Mouse (Mus musculus) kidney, adult 11 months (tissue): ENCODE results near the gene Tmem108.

ENCODE experiments used
- DNase-seq: peaks from one replicate; pipeline ENCODE4 v3.0.0; 2022

Gene Tmem108

GRCm38 (mm10) chr9:103580621-103581020 is 181.0 kb downstream of the Tmem108 start:
- no peak for DNase-seq

GRCm38 (mm10) chr9:103580186-103580585 is 181.5 kb downstream of the Tmem108 start:
- DNase-seq = no peak

DNA sequence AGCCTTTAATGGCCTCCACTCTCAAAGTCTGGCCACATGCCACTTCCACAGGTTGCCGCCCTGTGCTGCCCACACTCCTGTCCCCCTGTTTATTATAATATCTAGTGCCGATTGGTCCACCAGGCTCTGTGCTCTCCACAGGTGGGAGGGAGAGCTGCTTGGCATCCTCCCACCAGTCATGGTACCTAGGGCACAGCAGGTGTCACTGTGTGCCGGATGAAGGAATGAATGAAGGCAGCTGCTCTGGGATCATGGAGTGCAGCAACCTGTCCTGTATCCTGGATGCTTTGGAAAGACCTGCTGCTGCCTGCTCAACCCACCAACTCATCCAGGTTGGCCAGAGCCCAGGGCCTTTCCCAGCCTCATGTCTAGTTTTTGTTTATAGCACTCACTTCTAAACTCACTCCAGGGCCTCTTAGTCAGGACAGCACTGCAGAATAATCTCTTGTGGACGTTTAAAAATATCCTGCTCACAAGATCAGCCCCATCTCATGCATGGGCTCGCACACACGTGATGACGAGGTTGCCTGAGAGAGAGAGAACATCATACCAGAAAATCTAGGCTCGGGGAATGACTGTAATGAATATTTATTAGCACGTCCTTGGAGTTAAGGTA is 182.1 kb downstream of the Tmem108 start:
- no peak for DNase-seq

GRCm38 (mm10) chr9:103577731-103578130 is 183.9 kb downstream of the Tmem108 start:
- no peak for DNase-seq

- no peak for DNase-seq
These were observed 184.5 kb downstream of the Tmem108 start for GRCm38 (mm10) chr9:103577181-103577580.

DNA sequence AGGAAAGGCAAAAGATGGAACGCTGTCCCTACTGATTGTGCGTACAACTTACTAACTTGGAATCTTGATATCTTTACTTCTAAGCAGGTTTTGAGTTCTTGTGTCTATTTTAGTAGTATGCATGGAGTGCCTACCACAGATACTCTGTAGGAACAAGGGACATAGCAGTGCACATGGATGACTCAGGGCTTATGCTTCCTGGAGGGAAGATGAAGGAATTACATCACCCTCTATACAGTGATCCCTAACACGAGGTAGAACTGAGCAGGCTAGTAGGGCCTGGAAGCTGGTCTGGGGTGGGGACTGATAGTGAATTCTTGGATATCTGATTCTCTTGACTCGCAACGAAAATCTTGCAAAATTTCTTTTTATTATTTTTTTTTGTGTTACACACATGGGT is 185.7 kb downstream of the Tmem108 start:
- DNase-seq = no peak

GRCm38 (mm10) chr9:103573994-103574750 is 187.5 kb downstream of the Tmem108 start:
- DNase-seq = no peak

DNA sequence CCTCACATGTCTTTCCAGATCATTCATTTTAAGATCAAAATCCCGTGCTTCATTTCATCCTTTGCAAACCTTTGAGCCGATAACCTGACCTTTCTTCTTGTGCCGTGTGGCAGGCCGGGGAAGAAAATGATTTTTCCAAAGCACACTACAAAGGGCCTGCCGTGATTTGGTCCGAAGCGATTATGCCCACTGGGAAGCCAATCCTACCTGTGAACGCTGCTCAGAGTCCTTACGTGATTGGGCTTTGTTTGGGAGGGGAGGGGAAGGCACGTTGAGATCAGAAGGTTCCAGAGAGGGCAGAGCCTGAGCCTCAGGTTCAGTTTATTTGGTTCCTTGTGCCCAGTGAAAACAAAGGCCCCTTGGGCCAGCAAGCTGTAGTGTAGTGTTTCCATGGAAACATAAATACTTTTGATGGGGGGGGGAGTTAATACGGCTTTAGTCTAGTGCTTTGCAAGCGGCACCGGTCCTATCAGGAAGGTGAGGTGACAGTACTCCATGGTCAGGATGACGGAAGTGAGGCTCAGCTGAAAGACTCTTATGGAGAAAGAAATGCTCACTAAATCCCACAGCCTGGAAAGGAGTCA is 191.4 kb downstream of the Tmem108 start:
- DNase-seq = no peak

DNA sequence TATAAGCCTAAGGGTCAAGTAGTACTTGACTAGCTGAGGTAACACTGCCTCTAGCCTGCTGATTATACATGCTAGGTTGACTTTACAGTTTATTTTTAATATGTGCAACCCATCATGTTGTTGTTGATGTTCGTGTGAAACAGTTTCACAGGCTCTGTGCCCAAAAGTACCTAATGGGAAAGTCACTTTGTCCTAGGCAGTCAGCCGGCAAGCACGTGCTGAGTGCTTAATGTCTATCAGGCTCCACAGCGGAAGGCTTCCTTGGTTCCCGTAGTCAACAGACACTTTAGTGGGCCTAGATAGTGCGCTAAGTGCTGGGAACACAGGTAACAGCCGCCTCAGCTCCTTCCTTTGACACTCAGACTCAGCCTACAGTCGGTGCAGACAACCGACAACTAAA is 192.7 kb downstream of the Tmem108 start:
- peak; percentile 35 for DNase-seq

DNA sequence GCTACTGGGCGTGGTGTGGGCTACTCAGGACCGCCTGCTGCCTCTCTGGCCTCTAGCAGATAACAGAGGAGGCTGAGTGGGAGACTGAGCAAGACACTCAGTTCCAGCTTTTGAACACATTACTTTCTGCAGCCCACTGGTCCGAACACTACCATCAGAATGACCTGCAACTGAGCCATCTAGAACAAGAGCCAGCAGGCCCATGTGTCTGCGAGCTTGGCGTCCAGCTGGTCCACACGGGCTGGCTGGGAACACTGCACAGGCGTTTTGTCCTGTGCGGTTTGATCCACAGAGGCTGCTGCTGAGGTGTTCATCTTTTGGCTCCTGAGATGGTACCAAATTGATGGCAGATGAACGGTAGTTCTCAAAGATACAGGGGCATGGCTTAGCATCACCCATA is 196.5 kb downstream of the Tmem108 start:
- no peak for DNase-seq

DNA sequence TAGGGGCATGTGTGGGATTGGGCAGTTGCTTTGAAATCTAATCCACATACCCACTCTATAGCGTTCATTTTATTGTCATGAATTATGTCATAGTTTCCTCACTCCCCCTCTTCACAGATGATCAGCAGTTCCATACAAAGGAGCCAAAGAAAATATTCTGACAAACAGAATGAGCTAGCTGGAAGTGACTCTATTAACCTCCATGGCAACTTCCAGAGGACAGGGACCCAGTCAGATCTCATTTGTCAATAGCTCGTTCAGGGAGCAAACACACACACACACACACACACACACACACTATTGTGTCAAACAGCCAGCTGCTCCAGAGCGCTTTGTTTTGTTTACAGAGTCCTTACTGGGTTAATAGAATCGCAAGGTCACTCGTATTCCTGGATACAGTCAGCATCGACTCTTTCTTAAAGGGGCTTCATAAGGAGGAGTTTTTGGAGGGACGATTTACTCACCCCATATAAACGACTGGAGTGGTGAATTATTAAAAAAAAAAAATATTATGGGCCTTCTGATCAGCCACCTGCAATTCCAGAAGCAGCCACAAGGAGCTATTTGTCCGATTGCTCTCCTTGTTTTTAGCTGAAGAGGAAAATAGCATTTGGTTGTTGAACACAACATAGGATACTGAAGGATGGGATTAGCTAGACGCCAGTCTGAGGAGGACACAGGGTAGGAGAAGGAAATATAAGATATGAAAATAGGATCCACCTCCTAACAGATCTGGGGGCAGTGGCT is 197.6 kb downstream of the Tmem108 start:
- DNase-seq = no peak

DNA sequence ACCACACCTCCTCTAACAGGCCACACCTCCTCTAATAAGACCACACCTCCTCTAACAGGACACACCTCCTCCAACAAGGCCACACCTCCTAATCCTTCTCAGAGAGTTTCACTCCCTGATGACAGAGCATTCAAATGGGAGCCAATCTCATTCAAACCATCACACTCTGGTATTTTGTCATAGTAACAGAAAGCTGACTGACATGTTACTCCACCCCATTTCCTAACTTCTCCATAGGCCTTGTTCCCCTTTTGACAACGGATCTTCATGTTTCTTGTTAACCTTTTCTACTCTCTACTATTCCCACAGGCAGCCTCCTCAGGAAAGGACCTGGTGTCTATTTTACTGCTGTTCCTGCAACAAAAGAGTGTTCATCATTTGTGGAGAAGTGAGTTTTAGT is 199.6 kb downstream of the Tmem108 start:
- DNase-seq = no peak

- no peak for DNase-seq
These were observed 202.9 kb downstream of the Tmem108 start for GRCm38 (mm10) chr9:103558741-103559140.

DNA sequence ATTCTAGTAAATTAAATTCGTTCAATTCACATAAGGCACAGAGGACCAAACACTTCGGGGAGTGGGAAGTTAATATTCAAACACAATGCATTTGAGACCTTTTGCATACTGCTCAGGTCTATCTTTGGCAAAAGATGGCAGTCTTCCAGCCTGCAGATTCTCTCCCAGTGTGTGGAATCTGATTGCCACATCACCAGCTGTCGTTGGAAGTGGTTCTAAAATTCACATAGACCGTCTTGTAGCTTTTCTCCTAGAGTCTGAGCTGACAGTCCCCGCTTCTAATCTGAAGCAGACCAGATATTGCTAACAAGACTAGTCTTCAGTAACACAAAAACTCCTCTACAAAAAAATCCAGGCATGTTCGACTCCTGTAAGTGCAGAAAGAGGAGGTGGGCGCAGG is 203.4 kb downstream of the Tmem108 start:
- DNase-seq = no peak

DNA sequence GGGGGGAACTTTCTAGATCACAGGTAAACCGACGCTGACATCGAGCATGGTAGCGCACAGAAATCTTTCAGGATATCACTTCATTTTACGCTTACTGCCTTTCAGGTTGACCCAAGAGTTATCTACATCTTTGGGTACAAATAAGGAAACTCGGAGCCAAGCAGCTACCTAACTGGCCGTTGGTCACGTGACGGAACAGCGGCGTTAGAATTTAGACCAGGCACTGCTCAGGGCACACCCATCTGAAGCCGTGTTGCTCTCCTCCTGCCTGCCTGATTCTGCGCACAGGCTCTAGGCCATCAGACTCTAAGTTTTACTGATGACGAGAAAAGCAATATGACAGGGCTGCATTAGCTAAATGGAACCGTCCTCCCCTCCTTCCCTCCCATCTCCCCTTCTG is 204.6 kb downstream of the Tmem108 start:
- no peak for DNase-seq

DNA sequence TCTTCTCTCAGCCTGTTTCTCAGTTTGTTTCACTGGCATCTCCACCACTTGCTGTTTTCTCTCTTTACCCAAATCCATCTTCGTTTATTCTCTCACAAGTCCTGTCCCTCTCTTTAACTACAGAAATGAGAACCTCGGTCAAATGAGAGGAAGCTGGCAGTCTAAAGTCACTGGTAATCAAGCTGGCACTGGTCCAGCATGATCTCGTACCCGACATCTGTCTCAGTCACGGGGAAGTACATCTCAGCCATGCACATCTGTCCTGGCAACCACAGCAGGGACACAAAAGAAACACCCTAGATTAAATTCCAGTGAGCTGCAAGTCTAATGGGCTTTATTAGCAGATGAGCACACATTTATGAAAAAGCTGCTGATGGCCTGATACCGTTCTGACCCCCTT is 206.3 kb downstream of the Tmem108 start:
- no peak for DNase-seq

DNA sequence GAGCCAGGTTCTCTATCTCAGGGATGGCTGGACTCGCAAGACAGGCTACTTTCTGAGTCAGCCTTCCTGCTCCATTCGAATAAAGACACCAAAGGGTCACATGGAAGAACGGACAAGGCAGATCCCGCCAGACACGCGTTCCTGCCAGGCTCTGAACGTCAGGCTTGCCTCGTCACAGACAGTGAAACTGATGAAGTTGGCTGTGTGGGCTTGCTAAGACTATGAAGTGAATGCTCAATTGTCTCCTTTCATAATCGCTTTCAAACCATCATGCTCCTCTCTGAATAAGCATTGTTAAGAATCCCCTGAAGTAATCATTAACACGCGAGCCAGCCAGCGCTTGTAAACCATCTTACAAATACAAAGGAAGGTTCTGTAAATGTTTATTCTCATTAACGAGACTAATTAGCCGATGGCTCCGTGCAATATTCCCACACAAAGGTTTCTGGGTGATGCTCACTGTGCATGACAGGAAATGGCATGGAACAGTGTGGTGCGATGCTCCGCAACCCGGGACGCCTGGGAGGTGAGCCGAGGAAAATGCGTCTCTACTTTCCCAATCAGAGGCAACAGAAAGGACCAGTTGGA is 210.9 kb downstream of the Tmem108 start:
- DNase-seq = no peak

- no peak for DNase-seq
These were observed 212.5 kb downstream of the Tmem108 start for GRCm38 (mm10) chr9:103549178-103549577.

DNA sequence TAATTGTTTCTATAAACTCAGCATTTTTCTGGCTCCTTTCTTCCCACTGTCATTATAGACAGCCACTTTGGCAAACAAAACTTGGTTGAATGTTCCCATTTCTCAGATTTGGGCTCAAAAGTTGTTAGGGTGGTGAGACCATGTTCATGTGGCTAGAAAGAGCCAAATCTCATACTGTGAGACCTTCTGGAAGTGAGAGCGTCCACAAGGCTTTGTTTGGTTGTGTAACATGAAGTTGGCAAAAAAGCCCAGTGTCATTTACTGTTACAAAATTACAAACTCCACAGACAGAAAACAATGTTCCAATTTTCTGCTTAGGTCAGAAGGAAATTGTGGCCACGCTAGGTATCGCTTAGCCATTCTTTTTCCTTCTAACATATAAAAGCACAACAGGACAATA is 213.0 kb downstream of the Tmem108 start:
- DNase-seq = no peak

DNA sequence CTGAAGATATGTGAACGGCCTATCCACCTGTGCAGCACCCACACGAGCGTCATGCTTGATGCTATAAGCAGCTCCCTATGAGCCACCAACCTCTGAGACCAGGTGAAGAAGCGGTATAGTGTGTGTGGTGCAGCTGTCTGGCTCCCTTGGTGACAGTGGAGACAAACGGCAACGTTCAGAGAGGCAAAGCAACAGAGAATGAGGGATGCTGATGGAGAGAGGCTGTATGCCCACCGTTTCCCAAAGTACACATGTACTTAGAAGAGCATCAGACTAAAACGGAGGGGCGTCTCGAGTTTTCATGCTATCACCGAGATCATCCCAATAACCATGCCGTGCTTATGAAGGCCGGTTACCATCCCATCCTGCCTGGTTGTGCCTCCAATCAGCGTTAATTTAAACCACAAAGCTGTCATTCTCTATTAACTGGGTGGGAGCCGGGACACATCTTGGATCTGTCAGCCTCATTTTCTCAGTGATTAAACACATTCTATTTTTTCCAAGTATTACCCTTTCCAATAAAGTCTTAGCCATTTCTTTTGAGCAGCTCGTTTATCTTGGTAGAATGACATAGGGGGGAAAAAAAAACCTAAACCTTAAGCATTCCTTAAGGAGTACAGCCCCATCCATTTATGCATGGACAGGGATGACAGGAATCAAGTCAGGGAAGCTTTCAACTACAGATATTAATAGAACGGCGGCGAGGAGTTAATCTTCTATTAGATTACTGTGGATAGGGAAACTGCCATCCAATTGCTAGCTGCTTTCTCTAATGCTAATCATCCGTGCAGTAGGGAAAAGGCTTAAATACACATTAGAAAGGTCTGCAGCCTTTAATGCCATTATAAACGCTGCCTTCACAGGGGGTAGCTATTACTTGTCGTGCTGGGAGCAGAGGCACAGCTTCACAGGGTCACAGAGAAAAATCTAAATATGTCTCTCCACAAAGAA is 214.7 kb downstream of the Tmem108 start:
- no peak for DNase-seq

DNA sequence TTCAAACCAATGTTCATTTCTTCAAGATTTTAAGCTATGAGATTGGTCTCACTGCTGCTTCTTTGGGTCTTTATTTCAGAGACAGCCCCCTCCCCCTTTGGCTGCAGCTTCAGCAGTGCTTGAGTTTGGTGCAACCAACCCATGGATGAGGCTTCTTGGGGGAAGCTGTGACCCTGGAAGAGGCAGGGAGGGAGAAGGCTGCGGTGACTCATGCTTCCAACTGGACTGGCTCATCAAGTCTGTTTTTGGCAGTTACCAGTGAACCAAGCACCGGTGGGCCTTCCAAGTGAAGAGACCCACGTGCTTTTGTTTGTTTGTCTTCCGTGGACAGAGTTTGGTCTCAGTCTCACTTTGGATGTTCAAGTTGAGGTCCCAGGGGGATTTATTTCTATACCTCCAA is 215.9 kb downstream of the Tmem108 start:
- no peak for DNase-seq

DNA sequence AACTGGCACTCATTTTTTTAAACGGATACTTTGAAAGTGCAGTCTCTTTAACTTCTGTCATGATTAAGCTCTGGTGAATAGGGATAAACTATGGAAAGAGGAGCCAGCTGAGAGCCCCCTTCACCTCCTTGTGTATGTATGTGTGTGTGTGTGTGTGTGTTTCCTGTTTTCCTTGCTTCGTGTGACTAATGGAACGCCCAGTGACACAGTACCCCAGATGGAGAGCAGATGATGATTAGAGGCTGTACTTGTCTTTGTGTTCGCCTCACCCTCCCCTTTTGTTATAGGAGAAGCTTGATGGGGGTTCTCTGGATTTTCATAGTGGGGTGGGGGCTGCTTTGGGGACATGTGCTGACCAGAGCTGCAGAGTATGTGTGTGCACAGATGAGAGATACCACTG is 216.4 kb downstream of the Tmem108 start:
- no peak for DNase-seq
